In genomic region chr3:55781429-55782055, GRCm38 (mm10) we compare ENCODE assay signal across 11 mouse cellular contexts. TPM values are rescaled to one million over a fixed set of nuclear protein-coding genes. Genes with fewer than 3 reads are reported as not detected.
DNase-seq lines count a peak whose midpoint lies in the region; ATAC-seq and TF ChIP-seq lines count a peak whose summit lies in the region.
"Had no signal": no experiment of that assay in that cellular context is flagged by ENCODE, and none has a peak within 500 bp of the region (broad histone marks: within the 10 kb centered on the region; RNA-seq: fewer than 3 reads in every experiment).

No protein-coding gene starts in this region.

- 0 out of 2 replicates have a peak overlapping the region, but pooled peaks have one; percentile 7 for H3K4me2 ChIP-seq in intestine, embryonic 14.5 days (ENCODE audit: low read length)
- H3K4me2 ChIP-seq in intestine, postnatal 0 days (replicated peaks; ENCODE audit: low read depth), result no peak overlapping the region
- peak overlapping the region; percentile 75 for H3K4me2 ChIP-seq in embryonic facial prominence, embryonic 13.5 days
- peak overlapping the region; percentile 87 for H3K4me2 ChIP-seq in limb, embryonic 12.5 days

- H3K4me3 ChIP-seq in intestine, embryonic 14.5 days (ENCODE audit: low read depth, low read length), result no peak overlapping the region
- H3K4me3 ChIP-seq in intestine, postnatal 0 days (ENCODE audit: low read depth, low read length), result no peak overlapping the region
- peak overlapping the region; percentile 65 for H3K4me3 ChIP-seq in embryonic facial prominence, embryonic 13.5 days
- peak overlapping the region; percentile 64 for H3K4me3 ChIP-seq in limb, embryonic 12.5 days (replicated peaks)
- H3K4me3 ChIP-seq: left cerebral cortex, adult 2 months had no signal

- H3K9me3 ChIP-seq in intestine, embryonic 14.5 days (ENCODE audit: control insufficient read depth, low read length), result no peaks in the 10 kb centered on the region
- H3K9me3 ChIP-seq in intestine, postnatal 0 days (ENCODE audit: control insufficient read depth), result no peaks in the 10 kb centered on the region
- no peaks in the 10 kb centered on the region for H3K9me3 ChIP-seq in embryonic facial prominence, embryonic 13.5 days
- H3K9me3 ChIP-seq in limb, embryonic 12.5 days, result no peaks in the 10 kb centered on the region

- no peak overlapping the region for H3K9ac ChIP-seq in intestine, embryonic 14.5 days (ENCODE audit: low read length)
- no peak overlapping the region for H3K9ac ChIP-seq in intestine, postnatal 0 days (ENCODE audit: low read depth, low read length)
- peak overlapping the region; percentile 96 for H3K9ac ChIP-seq in embryonic facial prominence, embryonic 13.5 days
- peak overlapping the region; percentile 93; the same call in 1 of the 2 replicates for H3K9ac ChIP-seq in limb, embryonic 12.5 days (replicated peaks)

- H3K4me1 ChIP-seq in intestine, embryonic 14.5 days (replicated peaks; ENCODE audit: control insufficient read depth, insufficient read depth, low read length), result peaks cover 10% of the 10 kb centered on the region; the same call in 1 of the 2 replicates
- H3K4me1 ChIP-seq in intestine, postnatal 0 days (replicated peaks; ENCODE audit: control insufficient read depth, insufficient read depth, low read length), result 0 out of 2 replicates have a peak, but pooled peaks cover 4% of the 10 kb centered on the region
- peaks cover 25% of the 10 kb centered on the region for H3K4me1 ChIP-seq in embryonic facial prominence, embryonic 13.5 days
- H3K4me1 ChIP-seq in limb, embryonic 12.5 days (replicated peaks), result peaks cover 24% of the 10 kb centered on the region

- no peaks in the 10 kb centered on the region for H3K36me3 ChIP-seq in intestine, embryonic 14.5 days (ENCODE audit: control insufficient read depth, insufficient read depth, low read length)
- H3K36me3 ChIP-seq in intestine, postnatal 0 days (ENCODE audit: control insufficient read depth, insufficient read depth), result no peaks in the 10 kb centered on the region
- no peaks in the 10 kb centered on the region for H3K36me3 ChIP-seq in embryonic facial prominence, embryonic 13.5 days
- H3K36me3 ChIP-seq in limb, embryonic 12.5 days, result no peaks in the 10 kb centered on the region

- H3K27me3 ChIP-seq in intestine, embryonic 14.5 days (replicated peaks; ENCODE audit: control insufficient read depth, insufficient read depth, low read length), result peaks cover 80% of the 10 kb centered on the region
- H3K27me3 ChIP-seq in intestine, postnatal 0 days (replicated peaks; ENCODE audit: control insufficient read depth, insufficient read depth, low read length), result peaks cover 49% of the 10 kb centered on the region
- peaks cover 45% of the 10 kb centered on the region for H3K27me3 ChIP-seq in embryonic facial prominence, embryonic 13.5 days
- peaks cover 28% of the 10 kb centered on the region; the same call in 1 of the 2 replicates for H3K27me3 ChIP-seq in limb, embryonic 12.5 days

- ATAC-seq in intestine, embryonic 14.5 days (replicated peaks; ENCODE audit: low FRiP score, low TSS enrichment, low read depth), result no peak
- ATAC-seq in intestine, postnatal 0 days, result no peak
- ATAC-seq in embryonic facial prominence, embryonic 13.5 days (ENCODE audit: insufficient number of reproducible peaks, insufficient read depth, low FRiP score, low TSS enrichment, low read depth), result no peak
- ATAC-seq in limb, embryonic 12.5 days (ENCODE audit: insufficient number of reproducible peaks, insufficient read depth, low FRiP score, low TSS enrichment, low read depth), result no peak

- no peak for TF ChIP-seq CTCF in intestine, postnatal 0 days (IDR thresholded peaks at IDR 0.05; ENCODE audit: low read depth)

- no peak for DNase-seq in intestine, embryonic 14.5 days (ENCODE audit: low spot score)
- DNase-seq in retina, embryonic 14.5 days (ENCODE audit: low spot score), result peak; percentile 32
- DNase-seq in adrenal gland, postnatal 14 days, result no peak
- no peak for DNase-seq in MN1 (ENCODE audit: low spot score)
- DNase-seq in right cerebral cortex, adult 2 months (ENCODE audit: low spot score in 2 of 2), result no peak
- DNase-seq: lung, adult 2 months had no signal

- 25% methylated on average over 5 of the region's 5 CpGs for WGBS in intestine, embryonic 14.5 days
- 57% methylated on average over 5 of the region's 5 CpGs for WGBS in intestine, postnatal 0 days
- WGBS in embryonic facial prominence, embryonic 13.5 days, result 13% methylated on average over 5 of the region's 5 CpGs
- 7% methylated on average over 5 of the region's 5 CpGs for WGBS in limb, embryonic 12.5 days

- H3K27ac ChIP-seq in intestine, embryonic 14.5 days (ENCODE audit: low read depth), result no peak overlapping the region
- H3K27ac ChIP-seq in intestine, postnatal 0 days (ENCODE audit: low read depth, low read length), result no peak overlapping the region
- H3K27ac ChIP-seq in embryonic facial prominence, embryonic 13.5 days, result peak overlapping the region; percentile 97
- peak overlapping the region; percentile 97 for H3K27ac ChIP-seq in limb, embryonic 12.5 days

RNA-seq across cellular contexts. Expression of gene Mab21l1, which starts 0.8 kb away (rescaled TPM):
- 16.6 and 23.5 TPM in 2 replicates for polyA plus RNA-seq in intestine, embryonic 14.5 days (2014; fragmentation: Nextera tagmentation; extraction: Ambion mirVana)
- 4.0 TPM in 2 replicates for polyA plus RNA-seq in intestine, postnatal 0 days (2015; fragmentation: Nextera tagmentation; extraction: Ambion mirVana)
- polyA plus RNA-seq in embryonic facial prominence, embryonic 13.5 days (2015; fragmentation: Nextera tagmentation; extraction: Ambion mirVana), result 48.6 and 54.5 TPM in 2 replicates
- polyA plus RNA-seq in limb, embryonic 12.5 days (2016; fragmentation: Nextera tagmentation; extraction: Ambion mirVana), result 72.6 and 89.1 TPM in 2 replicates
- total RNA-seq in adrenal gland, postnatal 14 days (2021), result 1.4 and 2.6 TPM in 2 replicates
- polyA plus RNA-seq: testis, adult 2 months had no signal

Comparison
In these comparisons a context has a peak if more than half of its experiments do, and no peak if none do; other contexts are left out.
1. H3K27ac ChIP-seq: peak in embryonic facial prominence, embryonic 13.5 days (single experiment) and limb, embryonic 12.5 days (single experiment); none in intestine, embryonic 14.5 days (single experiment) and intestine, postnatal 0 days (single experiment).
2. H3K4me3 ChIP-seq: peak in embryonic facial prominence, embryonic 13.5 days (single experiment) and limb, embryonic 12.5 days (single experiment); none in intestine, embryonic 14.5 days (single experiment) and intestine, postnatal 0 days (single experiment).
3. H3K9ac ChIP-seq: peak in embryonic facial prominence, embryonic 13.5 days (single experiment) and limb, embryonic 12.5 days (single experiment); none in intestine, embryonic 14.5 days (single experiment) and intestine, postnatal 0 days (single experiment).